Mouse (Mus musculus): Measurements from ENCODE around the gene Gm10912.

The Gm10912 gene

DNA sequence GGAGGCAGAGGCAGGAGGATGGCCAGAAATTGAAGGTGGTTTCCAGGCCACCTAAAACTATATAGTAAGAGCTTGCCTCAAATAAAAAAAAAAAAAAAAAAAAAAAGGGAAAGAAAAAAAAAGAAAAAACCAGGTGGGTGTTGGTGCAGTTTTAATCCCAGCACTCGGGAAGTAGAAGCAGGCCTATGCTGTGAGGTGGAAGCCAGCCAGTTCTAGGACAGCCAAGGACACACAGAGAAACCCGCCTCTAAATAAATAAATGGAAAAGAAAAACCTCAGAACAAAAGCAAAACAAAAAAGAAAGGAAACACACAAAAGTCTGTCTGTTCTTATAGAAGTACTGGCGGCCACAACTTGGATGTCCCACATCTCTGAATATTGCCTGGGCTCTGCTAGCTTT, 49.3 kb downstream of the Gm10912 start:
- DNase-seq (ENCODE audit: low spot score in 2 of 2), result no peak

Data from natural killer cell, adult 2 months (primary cell).